Mouse (Mus musculus) kidney, adult 8-10 months (tissue): ENCODE measurements around the gene 2510039O18Rik.

Experiments used
- DNase-seq, 2 experiments: peaks; one replicate each; pipeline ENCODE4 v3.0.0; 2022

Gene 2510039O18Rik

DNA sequence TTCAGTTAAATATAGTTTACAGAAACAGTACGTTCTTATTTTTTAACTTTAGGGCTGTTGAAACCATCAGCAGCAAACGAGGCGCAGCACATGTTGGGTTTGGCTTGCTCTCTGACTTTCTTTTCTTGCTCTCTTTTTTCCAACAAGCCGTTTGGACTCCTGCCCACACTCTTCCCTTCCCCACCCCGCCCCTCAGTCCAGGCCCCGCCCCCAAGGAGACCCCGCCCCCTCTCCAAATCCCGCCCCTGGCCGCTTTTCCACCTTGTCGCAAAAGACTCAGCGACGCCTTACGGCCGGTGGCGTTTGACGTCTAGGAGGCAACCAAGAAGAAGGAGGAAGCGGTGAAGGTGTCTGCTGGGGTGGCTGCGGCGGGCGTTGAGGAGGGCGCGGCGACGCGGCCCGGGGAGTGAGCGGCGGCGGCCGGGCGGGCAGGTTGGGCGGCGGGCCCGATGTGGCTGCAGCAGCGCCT is at the start of gene 2510039O18Rik:
2510039O18Rik (plus strand) TSS at position 320 of the 469 bp plus-strand sequence.
- DNase-seq, result peak; percentile 82 to 84

DNA sequence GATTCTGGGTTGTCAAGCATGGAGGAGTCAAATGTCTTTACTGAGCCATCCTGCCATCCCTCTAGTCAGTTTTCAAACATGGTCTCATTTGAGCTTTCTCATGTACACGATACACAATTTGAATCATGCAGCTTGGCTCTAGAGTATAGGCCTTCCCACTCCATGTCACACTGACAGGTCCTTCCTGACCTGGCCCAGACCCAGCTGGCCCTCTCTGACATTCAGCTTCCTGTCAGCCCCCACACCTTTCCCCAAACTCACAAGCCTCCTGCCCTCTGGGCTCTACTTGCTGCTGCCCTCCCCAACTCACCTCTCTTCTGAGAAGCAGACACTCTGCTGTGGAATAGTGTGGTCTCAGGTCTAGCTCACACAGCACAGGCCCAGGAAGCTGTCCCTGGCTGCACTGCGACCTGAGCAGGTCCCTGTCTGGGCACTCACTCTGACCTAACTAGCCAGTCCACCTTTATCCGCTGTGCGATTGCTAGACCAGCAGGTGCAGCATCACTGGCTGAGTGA is 44.8 kb upstream of the 2510039O18Rik start:
- DNase-seq, result no peak

DNA sequence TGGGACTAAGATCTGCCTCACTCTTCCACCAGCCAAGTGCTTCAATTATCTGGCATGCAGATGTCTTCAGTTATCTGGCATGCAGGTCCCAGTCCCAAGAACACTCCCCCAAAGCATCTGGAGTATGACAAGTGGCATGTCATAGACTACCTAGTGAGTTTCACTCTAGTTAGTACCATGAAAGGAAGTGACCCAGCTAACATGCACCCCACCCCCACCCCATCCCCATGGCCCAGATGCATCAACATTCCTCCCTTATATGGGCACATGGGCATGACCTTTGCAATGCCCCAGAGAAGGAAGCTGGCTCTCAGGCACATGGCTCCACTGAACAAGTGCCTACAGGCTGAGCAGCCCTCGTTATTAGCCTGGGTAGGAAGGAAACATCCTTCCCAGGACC is 44.3 kb upstream of the 2510039O18Rik start:
- no peak for DNase-seq

DNA sequence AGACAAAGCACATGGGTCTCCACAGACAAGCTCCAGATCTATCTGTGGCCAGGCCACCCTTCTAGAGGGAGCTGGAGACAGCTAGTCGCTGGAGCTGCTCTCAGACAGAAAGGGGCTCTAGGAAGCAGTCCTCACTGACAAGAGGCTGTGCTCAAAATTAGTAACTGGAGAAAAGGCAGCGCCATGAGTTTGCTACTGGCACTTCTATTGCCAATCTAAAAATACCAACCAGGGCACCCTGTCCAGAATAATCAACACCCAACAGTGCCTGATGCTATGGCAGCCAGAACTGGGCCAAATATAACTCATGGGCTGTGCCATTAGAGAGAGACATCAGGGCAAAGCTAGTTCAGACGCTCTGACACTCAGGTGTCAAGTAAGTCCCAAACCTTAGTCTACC is 43.3 kb upstream of the 2510039O18Rik start:
- DNase-seq, result no peak

DNA sequence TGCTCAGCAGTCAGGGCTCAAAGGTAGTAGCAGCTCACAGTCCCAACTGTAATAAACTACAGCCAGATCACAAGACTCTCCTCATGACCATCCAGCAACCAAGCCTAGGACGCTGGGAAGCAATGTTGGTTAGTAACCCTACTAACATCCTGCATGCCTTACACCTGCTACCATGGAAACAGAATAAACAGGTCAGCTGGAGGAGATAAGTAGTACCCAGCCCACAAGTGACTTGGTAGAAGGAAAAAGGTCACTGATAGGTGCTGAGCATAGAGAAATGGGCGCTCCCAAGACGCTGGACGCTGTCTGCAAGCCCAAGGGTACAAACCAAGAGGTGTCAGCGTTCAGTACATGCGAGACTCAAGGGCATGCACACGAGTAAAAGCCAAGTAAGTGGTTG is 40.2 kb upstream of the 2510039O18Rik start:
- peak in 1 of 2 experiments; percentile 41 for DNase-seq

DNA sequence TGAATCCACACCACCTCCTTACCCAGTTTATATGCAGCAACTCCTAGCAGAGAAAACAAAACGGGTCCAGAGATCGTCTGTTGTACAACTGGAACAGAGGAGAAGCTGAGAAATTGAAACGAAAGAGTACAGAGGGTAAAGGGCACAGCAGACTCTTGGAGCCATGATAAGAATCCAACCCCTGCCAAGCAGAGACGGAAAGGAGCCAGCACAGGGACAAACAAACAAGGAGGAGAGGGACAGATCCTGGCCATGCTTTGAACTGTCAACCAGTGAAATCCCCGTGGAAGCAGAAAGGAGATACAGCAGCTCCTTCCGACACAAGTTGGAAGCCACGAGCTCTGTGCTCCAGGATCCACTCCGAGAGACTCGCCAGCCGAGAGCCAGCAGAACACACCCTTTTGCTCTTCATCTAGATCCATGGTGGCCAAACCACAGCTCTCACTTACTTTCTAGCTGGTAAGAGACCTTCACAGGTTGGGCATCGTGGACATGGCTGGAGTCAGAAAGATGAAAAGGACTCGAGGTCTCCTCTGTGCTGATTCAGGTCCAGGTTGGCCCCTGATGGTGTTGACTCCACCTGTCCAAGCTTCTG is 37.7 kb upstream of the 2510039O18Rik start:
- DNase-seq, result peak; percentile 34 to 53

DNA sequence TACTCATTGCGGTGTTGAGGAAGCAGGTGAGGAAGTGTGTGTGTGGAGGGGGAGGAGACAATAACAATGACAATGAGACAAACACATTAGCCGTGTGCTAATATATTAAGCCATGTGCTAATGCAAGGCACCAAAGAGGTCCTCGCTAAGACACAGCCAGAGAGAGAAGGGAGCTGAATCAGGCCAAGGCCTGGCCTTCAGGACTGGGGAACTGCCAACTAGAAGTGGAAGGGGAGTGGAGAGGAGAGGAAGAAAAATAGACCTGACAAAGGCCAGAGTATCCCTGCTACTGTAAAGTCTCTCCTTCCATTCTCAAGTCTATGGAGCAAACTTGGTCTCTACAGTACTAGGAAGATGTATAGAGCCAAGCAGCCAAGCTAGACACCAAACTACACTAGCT is 37.1 kb upstream of the 2510039O18Rik start:
- no peak for DNase-seq

DNA sequence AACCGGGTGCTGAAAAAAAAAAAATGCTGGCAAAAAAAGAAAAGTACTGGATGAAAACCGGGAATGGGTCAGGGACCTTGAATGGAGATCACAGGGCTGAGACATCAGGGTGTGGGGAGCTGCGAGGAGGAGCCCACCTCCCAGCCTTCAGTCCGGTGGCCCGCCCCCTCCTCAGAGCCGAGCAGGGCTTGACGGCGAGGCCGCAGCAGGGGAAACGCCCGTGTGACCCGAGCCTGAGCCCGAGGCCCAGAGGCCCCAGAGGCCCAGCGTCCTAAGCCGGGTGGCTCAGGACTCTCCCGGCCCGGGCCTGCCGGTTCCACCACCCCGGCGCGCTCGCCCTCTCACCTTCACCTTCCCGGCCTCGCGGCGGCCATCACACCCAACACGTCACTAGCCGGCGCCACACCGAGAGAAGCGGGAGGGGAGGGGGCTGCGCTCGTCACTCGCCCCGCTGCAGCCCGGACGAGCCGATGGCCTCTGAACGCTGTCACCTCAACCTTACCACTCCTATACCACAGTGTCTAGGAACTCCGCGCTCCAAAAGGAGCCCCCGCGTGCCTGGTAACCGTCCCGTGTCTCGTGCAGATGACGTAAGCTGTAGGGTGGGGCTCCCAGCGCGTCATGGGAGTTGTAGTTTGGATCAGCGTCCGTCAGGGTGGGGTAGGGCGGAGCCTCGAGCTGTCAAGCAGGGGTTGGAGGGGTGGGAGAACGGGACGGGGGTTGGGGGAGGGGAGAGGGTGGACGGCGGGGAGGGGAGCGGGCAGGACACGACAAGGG is 36.2 kb upstream of the 2510039O18Rik start, which contains the start of gene Mfn2:
Mfn2 (minus strand) TSS at position 392 of the 777 bp plus-strand sequence.
- DNase-seq, result peak; percentile 90 to 92

DNA sequence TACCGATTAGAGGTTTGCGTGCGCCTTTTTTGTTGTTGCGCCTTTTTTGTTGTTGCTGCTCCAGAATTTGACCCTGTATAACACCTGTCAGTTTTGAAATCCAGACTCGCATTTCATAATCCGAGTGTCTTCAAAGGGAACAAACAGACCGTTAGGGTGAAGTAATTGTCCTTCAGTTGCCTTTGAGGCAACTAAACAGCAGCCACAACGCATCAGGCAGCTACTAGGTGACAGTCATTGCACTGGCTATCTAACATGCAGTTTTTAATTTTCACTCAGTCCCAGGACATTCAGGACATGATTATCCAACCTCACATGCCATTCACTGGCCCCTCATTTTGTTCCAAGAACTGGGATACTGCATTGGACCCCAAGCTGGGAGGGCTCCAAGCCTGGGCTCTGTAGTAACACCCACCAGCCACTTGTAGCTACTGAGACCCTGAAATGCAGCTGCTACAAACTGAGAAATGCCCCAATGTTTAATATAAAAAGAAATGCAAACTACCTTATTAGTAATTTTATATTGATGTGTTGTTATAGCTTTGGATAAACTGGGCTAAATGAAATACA is 35.5 kb upstream of the 2510039O18Rik start:
- no peak for DNase-seq

DNA sequence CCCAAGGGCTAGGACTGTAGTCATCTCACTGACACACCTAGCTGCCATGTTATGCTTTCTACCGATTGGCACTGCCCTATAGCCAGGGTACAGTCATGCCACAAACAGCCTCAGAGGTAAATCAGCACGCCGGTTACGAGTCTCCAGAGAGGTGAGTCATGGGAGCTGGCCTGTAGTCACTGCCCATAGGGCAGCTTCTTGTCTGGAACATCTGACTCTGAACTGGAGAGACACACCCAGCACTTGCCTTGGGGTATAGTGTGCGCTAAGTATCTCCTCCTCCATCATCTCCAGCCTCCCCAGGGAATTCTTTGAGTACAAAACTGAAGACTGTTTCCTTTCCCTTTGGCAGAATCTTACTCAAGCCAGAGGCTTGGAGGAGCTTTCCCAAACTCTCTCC is 34.5 kb upstream of the 2510039O18Rik start:
- DNase-seq, result no peak

DNA sequence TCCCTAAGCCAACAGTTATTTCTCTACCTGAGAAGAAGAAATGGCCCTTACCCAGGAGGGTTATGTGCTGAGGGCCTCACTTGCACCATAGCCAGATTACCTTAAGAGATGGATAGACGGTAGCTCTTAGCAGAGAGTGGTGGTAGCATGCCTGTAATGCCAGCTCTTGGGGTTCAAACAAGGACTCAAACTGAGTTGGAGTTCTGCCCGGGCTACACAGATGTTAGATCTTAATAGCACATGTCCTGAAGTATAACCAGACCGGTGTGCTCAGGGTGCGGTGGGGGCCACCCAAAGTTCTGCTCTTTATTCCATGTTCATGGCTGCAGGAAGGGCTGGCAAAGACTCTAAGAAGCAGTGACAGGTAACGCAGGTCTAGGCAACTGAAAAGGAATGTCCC is 31.2 kb upstream of the 2510039O18Rik start:
- no peak for DNase-seq

DNA sequence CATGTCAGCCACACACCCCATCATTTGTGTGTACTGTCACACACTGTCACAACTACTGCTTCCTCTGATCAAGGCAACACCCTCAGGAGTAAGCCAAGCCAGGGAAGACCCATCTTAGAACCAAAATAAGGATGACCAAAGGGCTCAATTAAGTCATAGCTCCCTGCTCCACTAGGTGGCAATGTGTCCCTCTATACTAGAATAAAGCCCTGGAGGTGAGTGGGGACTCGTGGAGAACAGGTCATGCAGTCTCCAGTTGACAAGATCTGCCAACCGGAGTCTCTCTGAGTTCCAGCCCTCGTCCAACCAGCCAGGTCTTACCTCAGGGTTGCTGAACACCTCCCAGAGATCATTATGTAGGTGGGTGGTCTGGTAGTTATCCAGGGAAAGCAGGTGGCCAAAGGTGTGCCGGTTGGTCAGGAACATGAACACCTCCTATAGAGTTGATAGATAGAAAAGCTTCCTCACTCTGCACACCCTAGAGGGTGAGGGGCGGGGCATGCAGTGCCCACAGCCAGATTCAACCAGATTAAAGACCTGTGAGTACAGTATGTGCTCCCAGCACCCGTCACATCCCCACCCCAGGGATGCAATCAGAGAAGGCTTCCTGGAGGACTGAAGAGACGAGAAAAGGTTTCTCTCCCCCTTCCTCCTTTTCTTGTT is 22.1 kb upstream of the 2510039O18Rik start:
- peak; percentile 55 to 68 for DNase-seq

DNA sequence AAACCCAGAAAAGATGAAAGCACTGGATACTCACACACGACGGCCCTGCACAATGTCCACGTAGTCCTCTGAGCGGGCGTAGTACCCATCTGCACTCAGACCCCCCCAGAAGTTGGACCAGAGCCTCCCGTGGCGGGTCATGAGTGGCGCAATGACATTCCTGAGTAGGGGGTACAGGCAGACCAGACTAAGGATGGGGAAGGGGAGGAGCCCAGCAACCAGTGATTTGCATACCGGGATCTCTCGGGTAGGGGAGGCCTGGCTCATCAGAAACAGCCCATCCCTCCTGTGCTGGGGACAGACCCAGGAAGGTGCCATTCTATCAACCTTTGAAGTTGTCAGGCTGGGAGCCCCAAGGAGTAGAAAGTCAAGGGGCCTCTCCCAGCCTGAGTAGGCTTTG is 19.7 kb upstream of the 2510039O18Rik start:
- no peak for DNase-seq

DNA sequence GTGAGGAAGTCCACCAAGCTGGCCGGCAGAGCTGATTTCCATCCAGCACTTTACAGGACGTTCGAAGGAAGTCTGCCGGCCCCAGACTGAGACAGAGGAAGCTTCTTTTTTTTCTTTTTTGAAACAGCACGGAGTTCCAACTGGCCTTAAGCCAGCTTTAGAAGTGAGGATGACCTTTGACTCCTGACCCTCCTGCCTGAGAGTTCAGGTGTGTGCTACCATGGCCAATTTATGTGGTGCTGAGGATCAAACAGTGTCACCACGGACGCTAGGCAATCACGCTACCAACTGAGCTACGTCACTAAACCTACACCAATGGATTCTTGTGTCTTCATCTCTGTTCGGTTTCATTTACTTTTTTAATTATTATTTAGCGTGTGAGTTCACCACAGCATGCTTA is 18.4 kb upstream of the 2510039O18Rik start:
- no peak for DNase-seq

DNA sequence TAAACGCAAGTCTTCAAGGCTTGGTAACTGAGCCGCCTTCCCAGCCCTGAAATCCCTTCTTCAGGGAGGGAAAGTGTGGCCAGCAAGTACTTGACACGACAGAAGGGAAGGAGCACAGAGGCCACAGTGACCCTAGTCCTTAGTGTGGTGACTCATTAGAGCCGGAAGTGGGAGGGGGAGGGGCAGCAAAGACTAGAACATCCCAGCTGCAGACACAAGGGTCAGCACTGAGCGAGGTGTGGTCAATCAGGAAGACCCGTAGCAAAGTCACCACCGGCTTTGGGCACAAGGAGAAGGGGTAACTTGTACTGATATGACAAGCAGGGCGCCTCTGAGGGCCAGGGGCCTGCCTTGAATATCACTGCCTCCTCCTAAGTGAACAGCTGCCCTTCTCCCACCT is 13.0 kb upstream of the 2510039O18Rik start:
- DNase-seq, result peak; percentile 41 to 54

DNA sequence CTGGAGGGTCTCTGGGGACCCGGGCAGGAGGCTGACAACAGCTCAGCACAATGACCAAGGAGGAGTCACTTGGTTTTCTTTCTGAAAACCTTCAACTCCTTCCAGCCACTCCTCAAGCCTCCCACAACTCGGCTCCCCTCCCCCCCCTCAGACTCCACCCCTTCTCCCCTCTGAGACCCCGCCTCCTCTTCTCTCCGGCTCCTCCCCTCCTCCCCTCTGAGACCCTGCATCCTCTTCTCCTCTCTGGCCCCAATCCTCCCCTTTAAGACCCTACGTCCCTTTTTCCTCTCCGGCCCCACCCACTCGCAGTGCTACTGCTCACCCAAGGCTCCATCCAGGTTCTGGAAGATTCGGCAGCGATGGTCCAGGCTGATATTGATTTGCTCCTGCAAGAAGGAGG is 12.6 kb upstream of the 2510039O18Rik start:
- no peak for DNase-seq

DNA sequence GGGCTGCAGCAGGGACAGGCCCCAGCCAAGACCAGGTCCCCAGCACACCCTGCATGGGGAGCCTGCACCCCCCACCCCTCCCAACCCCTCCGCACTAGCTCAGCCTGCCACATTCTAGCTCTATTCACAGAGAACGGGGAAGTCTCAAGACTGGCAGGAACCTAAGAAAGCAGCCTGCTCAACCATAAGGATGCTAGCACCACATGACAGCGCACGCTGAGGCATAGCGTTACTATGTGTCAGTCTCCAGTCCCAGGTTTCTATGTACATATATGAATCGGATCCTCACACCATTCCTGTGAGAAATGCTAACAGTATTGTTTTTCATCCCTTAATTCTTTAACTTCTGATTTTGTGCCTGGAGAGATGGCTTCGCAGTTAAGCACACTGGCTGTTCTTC is 12.2 kb upstream of the 2510039O18Rik start:
- DNase-seq, result no peak

DNA sequence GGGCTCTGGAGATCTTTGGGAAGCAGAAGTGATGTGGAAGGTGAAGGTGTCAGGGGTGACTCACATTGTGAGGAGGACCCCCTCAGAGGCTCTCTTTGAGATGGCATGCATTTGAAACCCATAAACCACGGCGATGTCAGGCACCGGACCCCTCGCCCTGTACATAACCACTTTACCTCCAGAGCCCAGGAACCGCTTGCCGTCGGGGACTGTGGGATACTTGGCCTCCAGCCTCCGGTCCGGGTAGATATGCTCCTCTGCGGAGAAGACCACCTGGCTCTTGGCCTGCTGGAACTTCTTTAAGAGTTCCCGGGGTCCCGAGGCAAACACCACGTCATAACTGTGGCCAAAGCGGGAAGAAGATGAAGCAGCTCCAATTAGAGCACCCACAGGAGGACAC is 9.7 kb upstream of the 2510039O18Rik start:
- DNase-seq, result no peak

DNA sequence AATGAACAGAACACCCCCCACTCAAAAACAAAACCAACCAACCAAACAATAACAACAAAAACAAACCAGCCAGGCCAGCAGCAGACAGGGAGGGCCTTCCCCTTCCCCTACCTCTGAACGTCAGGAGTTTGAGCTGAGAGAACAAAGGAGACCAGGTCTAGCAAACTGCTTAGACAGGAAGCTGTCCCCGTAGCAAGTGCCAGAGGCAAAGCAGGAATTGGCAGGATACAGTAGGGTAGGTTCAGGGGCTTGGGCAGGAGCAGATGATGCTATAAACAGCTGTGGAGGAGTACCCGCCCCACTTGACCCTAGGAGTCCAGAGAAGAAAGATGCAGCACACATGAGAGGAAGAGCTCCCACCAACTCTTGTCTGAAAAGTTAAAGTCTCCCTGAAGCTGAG is 6.6 kb upstream of the 2510039O18Rik start:
- no peak for DNase-seq

DNA sequence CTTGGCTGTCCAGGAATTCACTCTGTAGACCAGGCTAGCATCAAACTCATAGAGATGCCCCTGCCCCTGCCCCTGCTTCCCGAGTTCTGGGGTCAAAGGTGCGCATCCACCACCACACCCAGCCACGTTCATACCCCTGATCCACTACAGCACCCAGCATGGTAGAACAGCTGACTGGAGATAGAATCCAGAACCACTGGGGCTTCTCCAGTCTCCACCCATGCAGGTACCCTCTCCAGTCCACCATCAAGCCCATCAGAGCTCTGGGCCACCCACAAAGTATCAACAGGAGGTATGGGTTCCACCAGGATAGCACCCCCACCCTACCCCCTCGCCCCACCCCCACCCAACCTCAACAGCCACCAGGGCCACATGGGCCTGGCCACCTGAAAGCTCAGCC is 6.1 kb upstream of the 2510039O18Rik start:
- DNase-seq, result no peak

DNA sequence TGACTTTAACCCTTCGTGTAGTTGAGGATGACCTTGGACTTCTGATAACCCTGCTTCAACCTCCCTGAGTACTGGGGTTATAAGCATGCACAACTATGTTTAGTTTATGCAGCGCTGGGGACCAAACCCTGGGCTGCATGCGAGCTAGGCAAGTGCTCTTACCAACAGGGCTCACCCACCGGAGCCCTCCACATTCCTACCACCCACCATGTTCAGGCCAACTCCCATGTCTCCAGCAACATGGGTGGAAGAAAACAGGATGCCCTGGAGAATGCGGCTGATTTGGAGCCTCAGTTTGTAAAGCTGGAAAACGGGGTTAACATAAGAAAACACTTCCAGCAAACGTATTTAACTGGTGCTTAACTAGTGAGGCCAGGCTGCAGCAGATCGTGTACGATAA is 4.8 kb upstream of the 2510039O18Rik start:
- no peak for DNase-seq

DNA sequence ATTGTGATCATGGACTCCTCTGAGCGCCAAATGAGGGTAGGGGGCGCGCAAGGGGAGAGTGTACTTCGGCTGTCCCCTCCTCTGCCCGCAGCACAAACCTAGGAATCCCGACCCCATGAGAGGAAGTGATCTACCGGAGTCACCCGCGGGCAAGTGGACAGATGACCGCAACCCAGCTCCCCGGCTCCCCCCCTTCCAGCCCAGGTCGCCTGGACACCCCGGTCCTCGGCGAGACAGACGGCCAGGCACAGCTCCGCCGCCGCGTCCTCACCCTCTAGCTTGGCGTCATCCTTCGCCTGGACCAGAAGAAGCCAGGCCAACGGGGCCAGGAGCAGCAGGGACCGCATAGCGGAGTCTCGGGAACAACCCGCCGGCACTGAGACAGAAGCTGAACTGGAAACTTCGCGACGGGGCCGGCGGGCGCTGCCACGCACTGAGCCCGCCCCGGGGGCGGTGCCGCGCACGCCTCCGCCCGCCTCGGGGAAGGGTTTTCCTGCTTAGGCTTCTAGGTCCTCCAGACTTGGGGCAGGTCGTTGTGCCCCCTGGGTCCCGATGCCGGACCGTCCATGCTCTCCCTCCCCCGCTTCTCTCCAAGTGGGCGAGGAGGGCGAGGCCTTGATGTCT is 4.3 kb upstream of the 2510039O18Rik start, which contains the start of gene Plod1:
Plod1 (minus strand) TSS at position 437 of the 624 bp plus-strand sequence.
- peak; percentile 82 to 87 for DNase-seq

DNA sequence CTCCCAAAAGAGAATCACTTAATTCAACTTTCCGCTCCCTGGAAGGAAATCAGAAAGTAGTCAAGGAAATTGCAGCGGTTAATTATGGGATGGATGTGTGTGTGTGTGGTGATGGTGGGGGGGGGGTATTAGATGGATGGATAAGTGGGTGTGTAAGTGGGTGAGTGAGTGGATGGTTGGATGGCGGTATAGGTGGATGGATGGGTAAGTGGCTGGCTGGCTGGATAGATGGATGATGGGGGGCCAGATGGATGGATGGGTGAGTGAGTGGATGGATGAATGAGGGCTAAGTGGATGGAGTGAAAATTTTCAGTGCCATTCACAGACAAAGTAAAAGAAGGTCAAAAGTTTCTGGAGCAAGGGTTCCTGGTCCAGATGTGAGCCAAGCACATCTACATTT is 3.7 kb upstream of the 2510039O18Rik start:
- DNase-seq, result no peak
